Mouse (Mus musculus): Measurements from ENCODE around the gene Areg. TPM values are rescaled to one million over a fixed set of nuclear protein-coding genes. Genes with fewer than 3 reads are reported as not detected.

Areg gene
- polyA plus RNA-seq, 1 experiment from 2014 or later: 0.30 TPM

- no peaks in the 10 kb centered on the region for H3K9me3 ChIP-seq (replicated peaks; ENCODE audit: control insufficient read depth, low read length, poor library complexity, severe bottlenecking)
- H3K9ac ChIP-seq (ENCODE audit: low read depth, low read length): no peak overlapping the region
- no peak overlapping the region for H3K27ac ChIP-seq (ENCODE audit: low read length)
- no peaks in the 10 kb centered on the region for H3K27me3 ChIP-seq (ENCODE audit: control insufficient read depth, insufficient read depth, low read depth, low read length)
- ATAC-seq: no peak
- no peak overlapping the region for H3K4me3 ChIP-seq (ENCODE audit: low read depth, low read length)
- 77% methylated on average over 1 of the region's 1 CpGs for WGBS
- H3K4me2 ChIP-seq (ENCODE audit: low read length): no peak overlapping the region
- no peaks in the 10 kb centered on the region for H3K36me3 ChIP-seq (ENCODE audit: control insufficient read depth, insufficient read depth, low read length)
- no peaks in the 10 kb centered on the region for H3K4me1 ChIP-seq (ENCODE audit: control insufficient read depth, insufficient read depth, low read length)
Measured at GRCm38 (mm10) chr5:91114574-91114973, 24.8 kb upstream of the Areg start.

GRCm38 (mm10) chr5:91118618-91119017 lies 20.8 kb upstream of the Areg start:
- no peak overlapping the region for H3K4me2 ChIP-seq (ENCODE audit: low read length)
- H3K9me3 ChIP-seq (replicated peaks; ENCODE audit: control insufficient read depth, low read length, poor library complexity, severe bottlenecking): no peaks in the 10 kb centered on the region
- no peak overlapping the region for H3K27ac ChIP-seq (ENCODE audit: low read length)
- H3K36me3 ChIP-seq (ENCODE audit: control insufficient read depth, insufficient read depth, low read length): no peaks in the 10 kb centered on the region
- no peak overlapping the region for H3K9ac ChIP-seq (ENCODE audit: low read depth, low read length)
- no peaks in the 10 kb centered on the region for H3K4me1 ChIP-seq (ENCODE audit: control insufficient read depth, insufficient read depth, low read length)
- H3K4me3 ChIP-seq (ENCODE audit: low read depth, low read length): no peak overlapping the region
- H3K27me3 ChIP-seq (ENCODE audit: control insufficient read depth, insufficient read depth, low read depth, low read length): no peaks in the 10 kb centered on the region
- no peak for ATAC-seq

GRCm38 (mm10) chr5:91123404-91123803 lies 16.0 kb upstream of the Areg start:
- Histone ChIP-seq H3K4me2 (ENCODE audit: low read length) (no peak overlapping the region), H3K9ac (ENCODE audit: low read depth, low read length) (no peak overlapping the region), H3K36me3 (ENCODE audit: control insufficient read depth, insufficient read depth, low read length) (no peaks in the 10 kb centered on the region), H3K4me3 (ENCODE audit: low read depth, low read length) (no peak overlapping the region), H3K4me1 (ENCODE audit: control insufficient read depth, insufficient read depth, low read length) (no peaks in the 10 kb centered on the region), H3K27ac (ENCODE audit: low read length) (no peak overlapping the region), H3K9me3 (replicated peaks; ENCODE audit: control insufficient read depth, low read length, poor library complexity, severe bottlenecking) (no peaks in the 10 kb centered on the region), H3K27me3 (ENCODE audit: control insufficient read depth, insufficient read depth, low read depth, low read length) (no peaks in the 10 kb centered on the region)
- no peak for ATAC-seq
- 85% methylated on average over 4 of the region's 4 CpGs for WGBS

- Histone ChIP-seq H3K27me3 (ENCODE audit: control insufficient read depth, insufficient read depth, low read depth, low read length) (no peaks in the 10 kb centered on the region), H3K9ac (ENCODE audit: low read depth, low read length) (no peak overlapping the region), H3K4me3 (ENCODE audit: low read depth, low read length) (no peak overlapping the region), H3K4me2 (ENCODE audit: low read length) (no peak overlapping the region), H3K27ac (ENCODE audit: low read length) (no peak overlapping the region), H3K36me3 (ENCODE audit: control insufficient read depth, insufficient read depth, low read length) (no peaks in the 10 kb centered on the region), H3K4me1 (ENCODE audit: control insufficient read depth, insufficient read depth, low read length) (no peaks in the 10 kb centered on the region), H3K9me3 (replicated peaks; ENCODE audit: control insufficient read depth, low read length, poor library complexity, severe bottlenecking) (no peaks in the 10 kb centered on the region)
- 89% methylated on average over 2 of the region's 2 CpGs for WGBS
- no peak for ATAC-seq
Measured at GRCm38 (mm10) chr5:91124140-91124539, 15.3 kb upstream of the Areg start.

GRCm38 (mm10) chr5:91126623-91127022 lies 12.8 kb upstream of the Areg start:
- no peak for ATAC-seq
- 77% methylated on average over 1 of the region's 1 CpGs for WGBS
- H3K9me3 ChIP-seq (replicated peaks; ENCODE audit: control insufficient read depth, low read length, poor library complexity, severe bottlenecking): no peaks in the 10 kb centered on the region
- no peak overlapping the region for H3K27ac ChIP-seq (ENCODE audit: low read length)
- H3K4me3 ChIP-seq (ENCODE audit: low read depth, low read length): no peak overlapping the region
- no peaks in the 10 kb centered on the region for H3K4me1 ChIP-seq (ENCODE audit: control insufficient read depth, insufficient read depth, low read length)
- no peak overlapping the region for H3K4me2 ChIP-seq (ENCODE audit: low read length)
- no peaks in the 10 kb centered on the region for H3K27me3 ChIP-seq (ENCODE audit: control insufficient read depth, insufficient read depth, low read depth, low read length)
- H3K9ac ChIP-seq (ENCODE audit: low read depth, low read length): no peak overlapping the region
- no peaks in the 10 kb centered on the region for H3K36me3 ChIP-seq (ENCODE audit: control insufficient read depth, insufficient read depth, low read length)

- WGBS: 72% methylated on average over 1 of the region's 1 CpGs
- Histone ChIP-seq H3K36me3 (ENCODE audit: control insufficient read depth, insufficient read depth, low read length) (no peaks in the 10 kb centered on the region), H3K9me3 (replicated peaks; ENCODE audit: control insufficient read depth, low read length, poor library complexity, severe bottlenecking) (no peaks in the 10 kb centered on the region), H3K4me1 (ENCODE audit: control insufficient read depth, insufficient read depth, low read length) (peaks cover 3% of the 10 kb centered on the region; the same call in 1 of the 2 replicates), H3K4me2 (ENCODE audit: low read length) (no peak overlapping the region), H3K4me3 (ENCODE audit: low read depth, low read length) (no peak overlapping the region), H3K9ac (ENCODE audit: low read depth, low read length) (no peak overlapping the region), H3K27ac (ENCODE audit: low read length) (no peak overlapping the region), H3K27me3 (ENCODE audit: control insufficient read depth, insufficient read depth, low read depth, low read length) (peaks cover 3% of the 10 kb centered on the region; the same call in 1 of the 2 replicates)
- no peak for ATAC-seq
Measured at GRCm38 (mm10) chr5:91134961-91135360, 4.4 kb upstream of the Areg start.

- ATAC-seq: peak; percentile 18; the same call in 1 of the 2 replicates
- H3K9me3 ChIP-seq (replicated peaks; ENCODE audit: control insufficient read depth, low read length, poor library complexity, severe bottlenecking): no peaks in the 10 kb centered on the region
- H3K27me3 ChIP-seq (ENCODE audit: control insufficient read depth, insufficient read depth, low read depth, low read length): peaks cover 11% of the 10 kb centered on the region
- no peak overlapping the region for H3K27ac ChIP-seq (ENCODE audit: low read length)
- no peak overlapping the region for H3K9ac ChIP-seq (ENCODE audit: low read depth, low read length)
- no peaks in the 10 kb centered on the region for H3K36me3 ChIP-seq (ENCODE audit: control insufficient read depth, insufficient read depth, low read length)
- WGBS: 4% methylated on average over 7 of the region's 7 CpGs
- peak overlapping the region; percentile 73 for H3K4me3 ChIP-seq (ENCODE audit: low read depth, low read length)
- peaks cover 3% of the 10 kb centered on the region; the same call in 1 of the 2 replicates for H3K4me1 ChIP-seq (ENCODE audit: control insufficient read depth, insufficient read depth, low read length)
- peak overlapping the region; percentile 68 for H3K4me2 ChIP-seq (ENCODE audit: low read length)
Measured at GRCm38 (mm10) chr5:91138970-91139369, 429 bp upstream of the Areg start.

GRCm38 (mm10) chr5:91140896-91141448 lies 1.6 kb downstream of the Areg start:
- no peak for ATAC-seq
- no peaks in the 10 kb centered on the region for H3K9me3 ChIP-seq (replicated peaks; ENCODE audit: control insufficient read depth, low read length, poor library complexity, severe bottlenecking)
- peaks cover 11% of the 10 kb centered on the region for H3K27me3 ChIP-seq (ENCODE audit: control insufficient read depth, insufficient read depth, low read depth, low read length)
- no peak overlapping the region for H3K27ac ChIP-seq (ENCODE audit: low read length)
- H3K4me2 ChIP-seq (ENCODE audit: low read length): no peak overlapping the region
- H3K4me1 ChIP-seq (ENCODE audit: control insufficient read depth, insufficient read depth, low read length): peaks cover 3% of the 10 kb centered on the region; the same call in 1 of the 2 replicates
- no peak overlapping the region for H3K9ac ChIP-seq (ENCODE audit: low read depth, low read length)
- no peak overlapping the region for H3K4me3 ChIP-seq (ENCODE audit: low read depth, low read length)
- WGBS: 50% methylated on average over 13 of the region's 13 CpGs
- H3K36me3 ChIP-seq (ENCODE audit: control insufficient read depth, insufficient read depth, low read length): no peaks in the 10 kb centered on the region

GRCm38 (mm10) chr5:91144971-91145370 lies 5.6 kb downstream of the Areg start:
- H3K27me3 ChIP-seq (ENCODE audit: control insufficient read depth, insufficient read depth, low read depth, low read length): peaks cover 8% of the 10 kb centered on the region
- H3K4me3 ChIP-seq (ENCODE audit: low read depth, low read length): no peak overlapping the region
- no peak overlapping the region for H3K4me2 ChIP-seq (ENCODE audit: low read length)
- no peaks in the 10 kb centered on the region for H3K9me3 ChIP-seq (replicated peaks; ENCODE audit: control insufficient read depth, low read length, poor library complexity, severe bottlenecking)
- no peak for ATAC-seq
- H3K27ac ChIP-seq (ENCODE audit: low read length): no peak overlapping the region
- no peaks in the 10 kb centered on the region for H3K36me3 ChIP-seq (ENCODE audit: control insufficient read depth, insufficient read depth, low read length)
- peaks cover under 1% of the 10 kb centered on the region; the same call in 1 of the 2 replicates for H3K4me1 ChIP-seq (ENCODE audit: control insufficient read depth, insufficient read depth, low read length)
- 92% methylated on average over 9 of the region's 9 CpGs for WGBS
- H3K9ac ChIP-seq (ENCODE audit: low read depth, low read length): no peak overlapping the region

Measured in midbrain, embryonic 16.5 days (tissue).